Mouse (Mus musculus): ENCODE data around the gene Wdr90.
"Not testable (repeated sequence)": the region's sequence is repeated elsewhere in the genome, so short reads cannot be mapped to it uniquely, and the experiment has no call there.

Wdr90 gene

DNA sequence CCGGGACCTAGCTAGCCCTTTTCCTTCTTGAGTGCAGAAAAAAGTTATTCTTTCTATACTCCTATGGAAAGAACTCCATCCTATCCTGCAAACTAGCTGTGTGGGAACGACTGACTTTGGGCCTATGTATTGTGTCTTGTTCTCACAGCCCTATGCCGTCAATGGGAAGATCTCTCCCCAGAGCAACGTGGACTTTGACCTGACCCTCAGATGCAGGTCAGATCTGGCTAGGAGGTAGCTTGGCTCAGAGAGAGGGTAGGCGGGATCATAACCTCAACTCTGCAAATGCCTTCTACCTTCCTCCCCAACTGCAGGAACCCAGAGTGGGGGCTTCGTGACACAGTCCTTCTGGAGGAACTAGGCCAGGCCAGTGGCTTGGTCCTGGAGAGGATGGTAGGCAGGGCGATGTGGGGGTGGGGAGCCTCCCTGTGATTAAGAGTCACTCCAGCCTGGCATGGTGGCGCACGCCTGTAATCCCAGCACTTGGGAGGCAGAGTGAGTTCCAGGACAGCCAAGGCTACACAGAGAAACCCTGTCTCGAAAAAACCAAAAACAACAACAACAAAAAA lies 15.1 kb upstream of the Wdr90 start:
- no peak for DNase-seq

DNA sequence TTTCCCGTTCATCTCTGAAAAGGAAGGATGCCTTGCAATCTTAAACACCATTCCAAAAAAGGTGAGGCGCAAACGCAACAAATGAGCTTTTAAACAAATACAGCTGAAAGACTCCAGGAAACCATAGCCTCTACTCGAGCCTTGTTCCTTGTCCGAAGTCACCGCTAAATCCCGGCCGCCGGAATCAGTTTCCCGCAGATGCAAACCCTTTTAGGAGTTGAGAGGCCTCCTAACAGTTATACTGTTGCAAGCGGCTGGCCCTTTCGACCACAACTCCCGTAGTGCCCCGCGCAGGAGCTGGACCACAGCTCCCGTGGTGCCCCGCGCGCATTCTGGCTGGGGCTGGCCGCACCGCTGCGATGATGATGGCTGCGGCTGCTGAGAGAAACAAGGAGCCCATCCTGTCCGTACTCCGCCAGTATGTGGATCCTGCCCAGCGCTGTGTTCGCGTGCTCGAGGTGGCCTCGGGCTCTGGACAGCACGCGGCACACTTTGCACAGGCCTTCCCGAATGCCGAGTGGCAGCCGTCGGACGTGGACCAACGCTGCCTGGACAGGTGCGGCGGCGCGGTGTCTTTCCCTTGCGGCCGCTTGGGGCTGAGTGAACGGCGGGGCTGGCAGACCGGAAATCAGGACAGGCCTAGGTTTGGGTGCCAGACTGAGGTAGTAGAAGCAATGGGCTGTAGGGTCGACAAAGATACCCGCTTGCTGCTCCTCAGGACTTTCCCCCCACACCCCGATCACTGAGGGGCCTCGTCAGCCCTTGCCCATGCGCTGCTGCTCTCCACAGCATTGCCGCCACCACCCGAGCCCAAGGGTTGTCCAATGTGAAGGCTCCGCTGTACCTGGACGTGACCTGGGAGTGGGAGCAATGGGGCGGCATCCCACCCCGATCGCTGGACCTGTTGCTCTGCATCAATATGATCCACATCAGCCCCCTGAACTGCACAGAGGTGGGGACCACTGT lies 14.2 kb upstream of the Wdr90 start:
- peak; percentile 86 to 87 for DNase-seq

DNA sequence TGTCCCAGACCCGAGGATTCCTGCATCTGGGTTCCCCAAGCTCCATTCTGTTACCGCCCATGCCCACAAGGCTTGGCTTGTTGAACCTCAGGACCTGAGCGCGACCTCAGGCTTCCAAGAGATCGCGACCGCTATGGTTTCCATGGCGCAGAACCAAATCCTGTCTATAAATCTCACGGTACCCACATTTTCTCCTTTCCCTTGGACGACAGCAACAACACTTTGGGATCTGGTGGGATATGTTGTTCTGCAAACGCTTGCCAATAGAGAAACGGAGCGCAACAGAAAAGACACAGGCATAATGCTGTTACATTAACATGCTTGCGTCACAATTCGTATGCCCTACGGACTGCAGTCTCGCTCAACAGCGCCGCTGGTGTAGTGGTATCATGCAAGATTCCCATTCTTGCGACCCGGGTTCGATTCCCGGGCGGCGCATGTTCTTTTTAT lies 13.4 kb upstream of the Wdr90 start, which contains the start of gene Mettl26:
Gene Mettl26, plus strand, starts transcription at position 354 of the 450 bp plus-strand sequence.
- peak; percentile 96 for DNase-seq

DNA sequence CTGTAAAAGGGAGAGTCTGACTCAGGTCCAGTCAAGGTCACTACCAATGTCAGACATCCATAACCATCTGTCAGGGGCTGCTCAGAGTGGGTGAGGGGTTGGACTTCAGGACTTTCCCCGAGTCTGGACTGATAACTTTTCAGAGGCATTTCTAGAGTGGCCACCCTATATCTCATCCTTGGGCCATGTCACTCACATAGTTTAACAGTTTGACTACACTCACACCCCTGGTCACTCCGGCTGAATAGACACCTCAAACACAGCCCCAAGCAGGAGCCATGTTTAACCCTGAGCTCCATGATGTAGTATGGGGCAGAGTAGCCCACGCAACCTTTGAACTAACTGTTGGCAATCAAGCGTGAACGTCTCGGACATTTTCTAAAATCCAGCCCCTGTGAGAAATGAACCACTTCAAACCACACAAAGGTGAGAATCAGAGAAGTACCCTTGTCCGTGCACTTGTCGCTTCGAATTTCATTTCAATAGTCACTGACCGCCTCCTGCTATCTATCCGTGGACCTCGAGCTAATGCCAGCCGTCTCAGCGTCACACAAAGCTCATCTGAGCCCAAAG lies 12.9 kb upstream of the Wdr90 start:
- DNase-seq = no peak

DNA sequence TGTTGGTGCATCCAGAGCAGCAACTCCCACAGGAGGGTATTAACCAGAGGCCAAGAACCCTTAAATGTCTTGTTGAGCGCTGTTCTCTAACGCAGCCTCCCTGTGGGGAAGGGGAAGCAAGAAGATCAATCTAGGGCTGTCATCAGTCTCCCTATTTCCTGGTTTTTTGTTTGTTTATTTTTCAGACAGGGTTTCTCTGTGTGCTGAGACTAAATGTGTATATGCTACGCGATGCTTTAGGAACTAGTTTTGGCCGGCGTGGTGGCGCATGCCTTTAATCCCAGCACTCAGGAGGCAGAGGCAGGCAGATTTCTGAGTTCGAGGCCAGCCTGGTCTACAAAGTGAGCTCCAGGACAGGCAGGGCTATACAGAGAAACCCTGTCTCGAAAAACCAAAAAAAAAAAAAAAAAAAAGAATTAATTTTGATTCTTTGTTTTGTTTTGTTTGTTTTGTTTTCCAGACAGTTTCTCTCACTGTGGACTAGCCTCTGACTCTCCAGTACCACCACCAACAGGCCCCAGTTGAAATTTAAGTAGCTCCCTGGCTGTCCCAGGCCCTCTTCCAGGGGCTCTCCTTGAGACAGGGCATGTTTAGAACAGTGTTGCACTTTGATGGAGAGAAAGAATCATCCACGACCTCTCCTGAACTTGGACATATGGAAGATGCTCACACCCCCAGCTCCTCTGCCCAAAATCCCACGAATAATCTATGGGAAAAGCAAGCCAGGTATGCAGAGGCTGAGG lies 12.3 kb upstream of the Wdr90 start:
- no peak for DNase-seq

DNA sequence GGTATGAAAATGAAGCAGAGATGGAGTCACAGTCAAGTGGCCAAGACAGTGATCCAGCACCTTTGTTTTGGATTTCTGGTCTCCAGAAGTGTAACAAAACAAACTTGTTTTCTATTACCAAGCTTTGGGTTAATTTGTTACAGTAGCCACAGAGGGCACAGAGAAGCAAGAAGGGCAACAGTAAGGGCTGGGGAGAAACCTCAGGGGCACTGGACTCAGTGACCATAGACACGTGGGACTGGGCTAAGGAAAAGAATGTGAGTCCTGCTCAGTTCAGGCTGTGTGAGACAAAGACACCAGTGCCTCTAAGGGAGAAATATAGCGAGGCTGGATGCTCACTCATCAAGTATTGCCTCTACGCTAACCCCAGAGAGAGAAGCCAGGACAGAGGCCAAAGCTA lies 11.4 kb upstream of the Wdr90 start:
- DNase-seq = no peak

DNA sequence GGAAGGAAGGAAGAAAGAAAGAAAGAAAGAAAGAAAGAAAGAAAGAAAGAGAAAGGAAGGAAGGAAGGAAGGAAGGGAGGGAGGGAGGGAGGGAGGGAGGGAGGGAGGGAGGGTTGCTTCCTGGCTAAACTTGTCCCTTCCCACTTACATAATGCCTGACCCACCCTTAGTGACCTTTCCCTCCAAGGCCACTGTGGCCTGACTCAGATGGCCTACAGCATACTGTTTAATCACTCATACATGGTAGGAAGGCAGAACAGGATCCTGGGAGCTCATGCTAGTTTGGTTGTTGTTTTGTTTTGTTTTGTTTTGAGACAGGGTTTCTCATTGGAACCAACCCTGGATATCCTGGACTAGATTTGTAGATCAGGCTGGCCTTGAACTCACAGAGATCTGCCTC lies 10.3 kb upstream of the Wdr90 start:
- DNase-seq = not testable (repeated sequence)

DNA sequence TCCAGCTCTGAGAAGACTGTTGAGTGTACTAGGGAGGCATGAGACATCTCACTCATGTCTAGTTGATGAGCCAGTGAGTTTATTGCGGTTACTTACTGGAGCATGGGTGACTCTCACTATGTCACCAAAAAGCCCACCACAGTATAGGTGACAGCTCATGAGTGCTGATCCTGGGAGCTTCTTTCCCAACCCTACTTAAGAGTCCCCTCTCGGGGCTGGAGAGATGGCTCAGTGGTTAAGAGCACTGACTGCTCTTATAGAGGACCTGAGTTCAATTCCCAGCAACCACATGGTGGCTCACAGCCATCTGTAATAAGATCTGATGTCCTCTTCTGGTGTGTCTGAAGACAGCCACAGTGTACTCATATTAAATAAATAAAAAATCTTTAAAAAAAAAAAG lies 8.7 kb upstream of the Wdr90 start:
- DNase-seq = no peak

DNA sequence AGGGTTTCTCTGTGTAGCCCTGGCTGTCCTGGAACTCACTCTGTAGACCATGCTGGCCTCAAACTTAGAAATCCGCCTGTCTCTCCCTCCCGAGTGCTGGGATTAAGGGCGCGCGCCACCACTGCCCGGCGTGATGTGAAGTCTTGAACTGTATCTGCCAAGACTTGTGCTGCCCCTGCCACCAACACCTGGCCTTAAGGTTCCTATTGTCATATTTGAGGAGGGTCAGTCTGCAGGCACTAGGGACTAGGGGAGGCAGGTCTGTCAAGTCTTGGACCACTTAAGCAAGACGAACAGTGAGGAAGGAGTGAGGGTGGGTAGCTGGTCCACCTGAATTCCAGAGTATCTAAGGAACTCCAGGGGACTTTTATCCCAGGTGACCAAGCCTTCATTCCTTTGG lies 8.2 kb upstream of the Wdr90 start:
- no peak for DNase-seq

DNA sequence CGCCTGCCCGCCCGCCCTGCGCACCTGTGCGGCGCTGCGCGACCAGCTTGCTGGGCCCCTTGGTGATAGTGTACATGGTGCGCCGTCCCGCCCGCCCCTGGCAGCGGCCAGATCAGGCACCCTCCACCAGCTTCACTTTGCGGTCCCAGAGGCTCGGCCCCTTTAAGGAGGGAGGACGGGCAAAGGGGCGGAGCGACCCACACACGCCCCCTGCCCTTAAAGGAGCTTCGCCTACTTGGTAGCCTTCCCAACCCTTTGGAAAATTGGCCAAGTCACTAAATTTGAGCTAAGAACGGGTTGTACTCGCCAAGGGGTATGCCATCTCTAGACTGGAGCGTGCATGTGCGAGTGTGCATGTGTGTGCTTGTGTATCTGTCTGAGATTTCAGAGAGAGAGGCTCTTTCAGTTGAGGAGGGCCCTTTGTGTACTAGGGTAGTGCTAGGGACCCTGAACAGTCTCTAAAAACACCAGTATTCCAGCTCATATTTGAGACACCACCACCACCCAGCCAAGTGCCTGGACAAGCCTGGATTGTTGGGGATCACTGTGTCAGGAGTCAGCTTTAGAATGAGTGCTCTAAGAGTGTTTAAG lies 7.4 kb upstream of the Wdr90 start, which contains the start of gene Mcrip2:
Gene Mcrip2, minus strand, starts transcription at position 164 of the 591 bp plus-strand sequence.
- peak; percentile 52 to 55 for DNase-seq

DNA sequence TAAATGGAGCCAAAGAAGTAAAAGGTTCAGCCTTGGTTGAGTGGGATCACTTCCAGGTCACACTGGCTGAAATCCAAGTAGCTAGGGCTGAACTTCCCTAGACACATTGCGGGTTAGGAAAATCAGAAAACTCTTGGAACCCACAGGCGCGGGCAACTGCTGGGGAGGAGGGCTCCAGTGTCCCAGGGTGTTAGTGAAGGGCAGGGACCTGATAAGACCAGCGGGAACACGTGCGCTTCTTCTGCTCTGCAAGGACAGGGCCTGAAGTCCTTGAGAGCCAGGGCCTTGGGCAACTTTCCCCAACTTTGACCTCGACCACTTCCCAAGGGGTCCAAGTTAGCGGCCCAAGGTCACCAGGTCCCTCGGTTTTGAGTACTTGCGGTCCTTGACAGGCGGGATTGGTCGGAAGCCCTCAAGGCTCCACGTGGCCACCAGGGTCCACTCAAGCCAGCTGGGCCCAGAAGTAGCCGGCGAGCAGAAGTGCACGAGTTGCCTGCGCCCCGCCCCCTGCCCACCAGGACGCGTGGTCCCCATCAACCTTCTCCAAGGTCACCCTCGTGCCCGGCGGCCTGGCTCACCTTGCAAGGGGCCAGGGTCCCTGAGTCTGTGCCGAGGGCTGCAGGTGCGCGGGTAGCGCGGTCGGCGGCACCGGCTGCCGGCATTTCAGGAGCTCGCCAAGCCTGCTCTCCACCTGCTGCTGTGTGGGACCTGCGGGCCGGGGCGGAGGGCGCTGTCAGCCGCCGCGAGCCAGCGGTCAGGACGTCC lies 6.7 kb upstream of the Wdr90 start:
- no peak for DNase-seq

DNA sequence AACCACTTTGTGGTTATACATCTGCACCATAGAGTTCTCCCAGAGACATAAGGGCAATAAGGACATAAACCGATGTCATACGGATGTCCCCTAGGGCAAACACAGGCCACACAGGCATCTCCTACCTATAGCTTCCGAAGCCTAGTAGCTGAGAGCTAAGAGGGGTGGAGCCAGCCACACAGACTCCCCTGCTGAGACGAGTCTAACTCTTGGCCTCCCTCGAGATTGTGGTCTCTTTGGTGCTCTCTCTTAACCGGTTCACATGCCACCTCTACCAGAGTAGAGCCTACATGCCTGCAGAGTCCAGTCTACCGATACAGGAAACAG lies 6.2 kb upstream of the Wdr90 start:
- no peak for DNase-seq

DNA sequence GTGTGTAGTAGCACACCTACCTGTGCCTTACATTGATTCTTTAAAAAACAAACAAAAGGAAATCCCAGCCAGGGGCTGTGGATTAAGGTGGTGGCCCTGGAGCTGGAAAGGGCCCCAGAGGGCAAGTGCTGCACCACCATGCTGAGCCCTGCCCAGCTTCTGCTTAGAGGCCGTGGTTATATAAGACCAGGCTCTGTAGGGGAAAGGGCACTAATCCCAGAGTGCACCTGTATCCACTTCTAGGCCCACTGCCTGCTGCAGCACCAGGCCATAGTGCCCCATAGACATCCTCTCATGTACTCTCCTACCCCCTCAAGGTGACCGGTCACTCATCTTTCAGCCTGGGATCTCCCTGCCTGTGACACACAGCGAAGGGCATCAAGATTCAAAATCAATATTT lies 4.9 kb upstream of the Wdr90 start:
- DNase-seq = no peak

DNA sequence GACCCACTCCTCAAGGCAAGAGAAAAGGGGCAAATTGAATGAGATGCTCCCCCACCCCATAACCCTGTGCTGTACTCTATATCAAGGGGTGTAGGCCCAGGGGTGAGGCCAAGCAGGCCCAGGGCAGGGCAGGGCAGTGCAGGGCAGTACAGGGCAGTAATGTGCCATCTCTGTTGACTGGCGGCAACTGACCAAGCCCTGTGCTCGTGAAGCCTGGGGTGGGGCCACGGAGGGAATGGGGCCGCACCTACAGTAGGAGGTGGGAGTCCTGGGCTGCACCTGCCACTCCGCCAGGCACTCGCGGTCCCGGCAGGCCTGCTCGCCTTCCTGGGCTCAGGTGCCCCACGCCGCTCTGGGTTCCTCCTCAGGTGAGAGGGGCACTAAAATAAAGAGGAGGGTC lies 4.0 kb upstream of the Wdr90 start:
- DNase-seq = no peak

DNA sequence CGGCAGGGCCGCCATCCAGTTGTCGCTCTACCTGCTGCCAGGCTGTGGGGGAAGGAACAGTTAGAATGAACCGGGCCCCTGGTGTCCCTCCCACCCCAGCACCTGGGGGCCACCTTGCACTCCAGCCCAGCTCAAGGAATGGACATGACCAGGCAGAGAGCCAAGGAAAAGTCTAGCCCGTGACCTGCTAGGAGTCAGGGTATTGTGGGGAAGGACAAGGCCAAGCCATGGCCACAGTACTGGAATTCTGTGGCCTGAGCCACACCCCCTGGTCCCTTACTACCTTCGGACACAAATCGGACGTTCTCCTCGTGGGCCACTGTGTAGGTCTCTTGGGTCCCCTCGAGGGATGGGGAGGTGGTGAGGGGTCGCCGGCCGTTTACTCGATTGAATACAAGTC lies 3.0 kb upstream of the Wdr90 start:
- no peak for DNase-seq

DNA sequence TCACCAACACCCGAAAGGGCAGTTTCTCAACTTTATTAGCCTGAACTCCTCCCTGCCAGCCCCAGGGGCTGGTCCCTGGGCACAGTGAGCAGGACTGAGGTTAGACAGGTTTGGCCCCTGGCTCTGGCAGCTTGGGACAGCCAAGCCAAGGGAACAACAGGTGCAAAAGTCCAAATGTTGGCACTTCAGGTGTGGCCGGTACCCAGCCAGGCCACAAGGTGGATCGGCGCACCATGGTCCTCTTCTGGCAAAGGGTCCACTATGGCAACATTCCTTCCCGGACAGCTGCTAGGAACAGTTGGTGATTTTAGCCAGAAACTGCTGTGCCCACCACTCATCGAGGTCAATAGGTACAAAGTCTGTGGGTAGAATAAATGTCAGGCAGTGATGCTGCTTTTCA lies 2.4 kb upstream of the Wdr90 start:
- DNase-seq = no peak

DNA sequence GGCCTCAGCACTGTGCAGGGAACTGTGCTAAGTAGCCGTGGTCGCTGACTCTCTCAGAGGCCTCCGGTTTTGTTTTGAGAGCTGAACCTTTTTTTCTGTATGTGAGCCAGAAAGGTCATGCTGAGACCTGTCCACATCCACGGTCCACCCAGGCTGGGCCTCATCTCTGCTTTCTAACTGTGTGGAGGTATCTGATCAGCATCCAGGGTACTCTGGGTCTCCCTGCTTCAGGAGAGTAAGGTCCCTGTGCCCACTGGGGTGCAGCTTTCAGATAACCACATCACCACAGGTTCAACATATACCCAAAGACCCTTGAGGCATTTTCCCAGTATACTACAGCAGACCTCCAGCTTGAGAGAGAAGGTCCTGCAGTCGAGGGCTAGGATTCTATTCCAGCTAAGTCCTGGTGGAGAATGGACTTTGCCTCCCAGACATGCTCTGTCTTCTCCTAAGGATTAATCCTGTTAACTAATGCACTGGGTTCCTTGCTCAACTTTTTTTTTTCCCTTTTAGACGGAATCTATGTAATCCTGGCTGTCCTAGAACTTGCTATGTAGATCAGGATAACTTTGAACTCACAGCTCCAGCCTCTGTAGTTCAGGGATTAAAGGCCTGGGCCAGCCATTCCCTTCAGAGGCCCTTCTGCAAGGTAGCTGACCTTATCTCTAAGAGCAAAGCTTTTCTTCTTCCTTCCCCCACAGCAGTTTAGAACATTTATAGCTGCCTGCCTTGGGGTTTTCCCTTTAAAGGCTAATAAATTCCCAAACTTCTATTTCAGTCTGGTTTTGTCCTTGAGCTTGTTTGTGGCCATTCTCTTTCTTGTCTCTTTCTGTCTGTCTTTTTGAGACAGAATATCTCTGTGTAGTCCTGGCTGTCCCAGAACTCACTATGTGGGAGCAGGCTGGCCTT lies 657 bp upstream of the Wdr90 start:
- DNase-seq = no peak

DNA sequence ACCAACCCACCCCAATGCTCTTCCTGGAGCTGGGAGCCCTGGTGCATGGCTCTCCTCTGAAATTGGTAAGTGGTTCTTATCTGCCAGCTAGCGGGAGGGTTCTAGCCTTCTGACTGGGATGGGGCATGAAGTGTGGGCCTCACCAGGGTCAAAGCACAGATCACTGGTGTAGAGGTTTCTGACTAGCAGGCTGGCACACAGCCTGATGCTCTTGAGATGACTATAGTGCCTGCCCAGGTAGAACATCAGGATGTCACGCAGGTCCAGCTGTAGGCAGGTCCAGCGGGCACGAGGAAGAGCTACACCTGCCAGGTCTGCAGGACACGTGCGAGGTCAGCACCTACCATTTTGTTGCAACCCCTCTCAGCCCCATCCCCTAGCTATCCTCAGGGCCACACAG lies 1.1 kb downstream of the Wdr90 start:
- DNase-seq = no peak

DNA sequence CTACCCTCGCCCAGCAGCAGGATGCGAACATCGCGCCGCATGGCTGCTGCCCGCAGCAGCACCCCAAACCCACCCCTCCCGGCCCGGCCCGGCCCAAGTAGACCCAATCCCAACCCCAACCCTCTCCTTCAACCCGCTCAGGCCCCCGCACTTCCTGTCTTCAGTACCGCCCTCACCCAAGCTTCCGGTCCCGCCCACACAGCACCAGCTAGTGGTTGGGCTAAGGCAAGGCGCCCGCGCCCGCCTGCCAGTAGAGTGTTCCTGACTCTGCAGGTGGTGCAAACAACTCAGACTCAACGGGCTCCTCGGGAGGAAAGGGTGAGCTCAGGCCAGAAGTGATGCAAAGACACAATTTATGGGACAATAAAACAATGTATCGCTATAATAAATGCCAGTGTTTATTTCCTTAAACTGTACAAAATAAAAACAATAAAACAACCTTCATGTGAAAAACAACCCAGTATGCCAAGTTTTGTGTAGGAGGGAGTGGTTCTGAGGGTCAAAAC lies 16.9 kb downstream of the Wdr90 start, which contains the start of gene Rhot2:
Gene Rhot2, minus strand, starts transcription at position 456 of the 506 bp plus-strand sequence.
- DNase-seq = peak; percentile 96 to 97

DNA sequence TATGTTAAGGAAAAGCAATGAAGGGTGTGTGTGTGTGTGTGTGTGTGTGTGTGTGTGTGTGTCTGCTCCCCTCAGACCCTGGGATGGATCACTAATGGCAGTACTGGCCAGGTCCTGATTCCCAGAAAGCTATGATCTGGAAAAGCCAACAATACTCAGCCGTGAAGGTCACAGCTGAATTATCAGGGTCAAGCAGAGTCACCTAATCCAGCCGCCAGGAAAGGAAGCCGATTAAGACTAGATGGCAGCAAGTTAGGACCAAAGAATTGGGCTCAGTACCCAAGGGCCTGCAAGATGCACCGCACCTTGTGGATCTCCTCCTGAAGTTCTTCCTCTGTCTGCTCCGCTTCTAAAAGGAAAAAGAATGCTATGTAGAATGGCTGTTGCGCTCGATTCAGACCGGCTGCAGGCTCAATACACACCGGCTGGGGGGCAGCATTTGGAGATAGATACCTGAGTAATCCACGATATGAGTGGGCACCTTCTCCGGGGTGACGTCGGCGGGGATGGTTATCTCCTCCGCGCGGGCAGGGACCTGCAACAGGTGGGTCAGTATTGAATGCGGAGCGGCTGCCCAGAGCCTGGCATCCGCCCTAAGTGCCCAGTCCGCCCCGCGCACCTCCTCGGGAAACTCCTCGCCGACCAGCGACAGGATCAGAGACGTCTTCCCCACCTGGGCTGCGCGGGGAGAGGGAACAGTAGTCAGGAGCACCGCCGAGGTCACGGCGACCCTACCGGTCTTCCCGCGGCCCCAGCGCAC lies 17.5 kb downstream of the Wdr90 start:
- DNase-seq = no peak

Measured in B cell, adult 2 months (primary cell).